Mouse (Mus musculus): ENCODE data around the gene Tbl1x. TPM values are rescaled to one million over a fixed set of nuclear protein-coding genes. Genes with fewer than 3 reads are reported as not detected.

The Tbl1x gene
- total RNA-seq, 4 experiments from 2014 or later: 31.9 to 36.1 (median 34.3) TPM

DNA sequence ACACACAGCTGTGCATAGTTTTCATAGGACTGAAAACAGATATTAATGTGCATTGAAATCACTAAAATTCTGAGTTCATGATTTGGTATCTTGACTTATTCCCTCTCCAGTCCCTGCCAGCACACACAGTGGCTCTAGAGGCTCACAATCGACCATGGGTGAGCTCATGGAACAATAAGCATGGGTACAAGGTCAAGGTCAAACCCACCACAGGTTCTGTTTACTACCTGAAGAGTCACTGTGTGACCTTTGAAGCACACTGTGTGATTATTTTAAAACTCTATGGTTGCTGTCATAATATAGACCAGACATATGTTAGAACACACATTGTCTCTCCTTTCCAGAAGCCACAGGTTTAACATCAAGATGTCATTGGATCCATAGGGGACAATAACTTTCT lies 96.7 kb downstream of the Tbl1x start:
- no peak for DNase-seq (ENCODE audit: low spot score in 2 of 2)

DNA sequence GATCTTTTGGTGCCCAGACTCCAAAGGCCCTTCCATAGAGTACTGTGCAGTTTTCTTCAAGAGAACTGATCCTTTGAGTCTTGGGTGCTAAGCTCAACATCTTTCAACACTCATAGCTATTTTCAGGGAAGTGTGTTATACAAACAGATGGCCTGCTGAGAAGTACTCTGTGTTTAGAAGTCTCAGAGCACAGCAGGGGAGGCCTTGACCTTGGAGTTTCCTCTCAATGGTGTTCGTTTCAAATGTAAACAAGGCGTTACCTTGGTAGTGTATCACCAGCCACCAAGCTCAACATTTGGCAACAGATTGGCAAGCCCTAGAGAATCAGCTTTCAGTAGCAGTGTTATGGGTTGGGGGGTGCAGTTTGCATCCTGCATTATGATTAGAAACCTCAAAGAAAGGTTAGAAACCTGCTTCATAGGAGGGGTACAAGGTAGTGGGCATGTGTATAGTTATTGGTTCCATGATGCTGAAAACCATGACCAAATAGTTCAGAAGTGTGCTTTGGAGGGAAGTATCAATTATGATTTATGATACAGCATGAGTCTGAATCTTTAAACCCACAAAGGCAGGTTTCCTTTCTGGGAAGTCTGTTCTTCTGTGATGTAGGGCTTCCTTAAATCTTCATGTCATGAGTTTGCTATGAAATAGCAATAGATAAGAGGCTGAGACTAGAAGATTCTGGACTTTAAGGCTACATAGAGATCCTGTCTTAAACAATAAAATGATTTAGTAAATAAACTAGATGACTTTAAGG lies 98.3 kb downstream of the Tbl1x start:
- no peak for DNase-seq (ENCODE audit: low spot score in 2 of 2)

DNA sequence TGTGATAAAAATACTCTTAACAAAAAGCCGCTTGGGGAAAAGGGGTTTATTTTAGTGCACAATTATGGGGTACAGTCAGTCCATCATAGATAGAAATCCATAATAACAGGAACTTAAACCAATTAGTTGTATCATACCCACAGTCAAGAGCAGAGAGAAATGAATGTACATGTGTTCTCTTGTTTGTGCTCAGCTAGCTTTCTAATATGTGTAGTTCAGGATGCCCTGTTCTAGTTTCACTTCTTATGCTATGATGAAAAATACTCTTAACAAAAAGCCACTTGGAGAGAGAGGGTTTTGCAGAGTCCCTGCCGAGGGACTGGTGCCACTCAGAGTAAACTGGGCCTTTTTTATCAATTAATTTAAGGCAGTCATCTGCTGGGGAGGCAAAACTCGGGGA lies 101.1 kb downstream of the Tbl1x start:
- DNase-seq (ENCODE audit: low spot score in 2 of 2): no peak

DNA sequence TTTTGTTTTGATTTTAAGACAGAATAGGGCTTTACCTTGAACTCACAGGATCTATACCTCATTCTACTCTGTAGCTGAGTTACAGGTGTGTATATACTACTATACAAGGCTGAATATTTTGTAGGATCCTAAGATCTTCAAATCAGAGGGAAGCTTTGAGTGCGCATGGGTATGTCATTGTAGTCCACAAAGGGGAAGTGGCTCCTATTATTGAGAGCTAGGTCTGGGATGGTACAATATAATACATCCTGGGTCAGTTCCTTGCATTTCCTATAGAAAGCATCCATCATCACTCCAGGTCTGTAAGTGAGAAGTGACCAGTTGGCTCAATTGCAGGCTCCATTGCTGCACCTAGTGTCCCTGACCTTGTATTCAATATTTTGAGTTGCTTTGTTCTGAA lies 102.2 kb downstream of the Tbl1x start:
- DNase-seq (ENCODE audit: low spot score in 2 of 2): no peak

DNA sequence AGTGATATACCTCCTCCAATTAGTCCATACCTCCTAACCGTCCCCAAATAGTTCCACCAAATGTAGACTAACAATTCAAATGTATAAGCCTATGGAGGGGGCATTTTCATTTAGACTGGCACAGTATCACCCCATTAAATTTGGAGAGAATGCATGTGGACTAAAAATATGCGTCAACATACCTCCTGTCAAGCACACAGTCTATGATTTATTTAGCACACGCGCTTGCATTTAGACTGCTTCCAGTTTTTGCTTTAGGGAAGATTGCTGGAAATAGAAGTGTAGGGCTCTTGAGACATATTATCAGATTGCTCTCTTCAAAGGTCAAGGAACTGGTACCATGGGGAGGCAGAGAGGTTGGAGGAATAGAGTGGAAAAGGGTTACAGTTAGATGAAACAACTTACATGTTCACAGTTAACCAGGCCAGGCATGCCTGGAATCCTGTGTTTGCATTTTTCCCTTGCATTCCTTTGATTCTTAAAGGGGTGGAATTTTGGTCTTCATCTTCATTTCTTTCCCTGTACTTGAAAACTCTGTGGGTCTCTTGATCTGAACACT lies 105.0 kb downstream of the Tbl1x start:
- DNase-seq (ENCODE audit: low spot score in 2 of 2): no peak

GRCm38 (mm10) chrX:77617368-77618144 lies 106.7 kb downstream of the Tbl1x start:
- DNase-seq (ENCODE audit: low spot score in 2 of 2): no peak

GRCm38 (mm10) chrX:77630439-77630838 lies 119.6 kb downstream of the Tbl1x start:
- DNase-seq (ENCODE audit: low spot score in 2 of 2): no peak

GRCm38 (mm10) chrX:77636499-77636898 lies 125.7 kb downstream of the Tbl1x start:
- DNase-seq (ENCODE audit: low spot score in 2 of 2): no peak

DNA sequence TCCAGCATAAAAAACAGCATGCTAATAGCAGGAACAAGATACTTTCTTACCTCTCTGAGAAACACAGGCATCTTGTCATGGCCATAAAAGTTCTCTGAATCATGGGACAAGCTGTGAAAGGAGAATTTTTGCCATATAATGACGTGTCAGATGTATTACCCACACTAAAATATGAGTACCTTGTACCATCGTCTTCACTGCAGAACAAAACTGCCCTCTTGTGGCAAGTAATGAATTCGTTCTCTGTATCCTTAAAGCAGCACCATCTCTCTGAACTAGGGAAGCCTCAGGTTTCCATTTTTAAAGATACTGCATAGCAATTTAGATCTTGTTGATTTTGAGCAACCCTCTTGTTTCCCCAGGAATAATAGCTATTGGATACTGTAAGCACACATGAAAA lies 127.3 kb downstream of the Tbl1x start:
- peak; percentile 14 to 18 for DNase-seq (ENCODE audit: low spot score in 2 of 2)

GRCm38 (mm10) chrX:77640301-77640700 lies 129.5 kb downstream of the Tbl1x start:
- DNase-seq (ENCODE audit: low spot score in 2 of 2): no peak

DNA sequence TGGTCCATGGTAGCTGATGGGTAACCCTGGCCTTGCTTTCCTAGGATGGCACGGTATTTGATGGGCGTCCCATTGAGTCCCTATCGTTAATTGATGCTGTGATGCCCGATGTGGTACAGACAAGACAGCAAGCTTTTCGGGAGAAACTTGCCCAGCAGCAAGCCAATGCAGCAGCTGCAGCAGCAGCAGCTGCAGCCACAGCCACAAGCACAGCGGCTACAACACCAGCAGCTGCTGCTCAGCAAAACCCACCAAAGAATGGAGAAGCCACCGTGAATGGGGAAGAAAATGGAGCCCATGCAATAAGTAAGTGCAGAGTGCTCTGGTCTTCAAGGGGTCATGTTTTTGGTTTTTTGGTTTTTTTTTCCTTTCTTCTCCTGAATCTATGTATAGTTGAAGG lies 135.4 kb downstream of the Tbl1x start:
- no peak for DNase-seq (ENCODE audit: low spot score in 2 of 2)

DNA sequence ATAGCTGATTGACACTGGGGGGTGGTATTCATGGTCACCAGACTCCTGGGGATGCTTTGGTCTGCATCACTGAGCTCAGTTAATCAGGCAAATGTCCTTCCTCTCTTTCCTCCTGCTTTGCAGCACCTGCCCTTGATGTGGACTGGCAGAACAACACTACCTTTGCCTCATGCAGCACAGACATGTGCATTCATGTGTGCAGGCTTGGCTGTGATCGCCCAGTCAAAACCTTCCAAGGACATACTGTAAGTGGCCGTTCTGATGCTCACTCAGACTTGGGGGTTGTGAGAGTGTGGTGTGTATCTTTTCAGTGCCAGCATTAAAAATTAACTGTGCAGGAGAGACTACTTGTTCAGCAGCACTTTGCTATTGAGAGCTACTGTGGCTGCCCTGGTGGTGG lies 139.4 kb downstream of the Tbl1x start:
- no peak for DNase-seq (ENCODE audit: low spot score in 2 of 2)

GRCm38 (mm10) chrX:77662030-77662429 lies 151.2 kb downstream of the Tbl1x start:
- no peak for DNase-seq (ENCODE audit: low spot score in 2 of 2)

GRCm38 (mm10) chrX:77663276-77663675 lies 152.5 kb downstream of the Tbl1x start:
- DNase-seq (ENCODE audit: low spot score in 2 of 2): no peak

- DNase-seq (ENCODE audit: low spot score in 2 of 2): no peak
Observed at GRCm38 (mm10) chrX:77665030-77665429, 154.2 kb downstream of the Tbl1x start.

- DNase-seq (ENCODE audit: low spot score in 2 of 2): no peak
Observed at GRCm38 (mm10) chrX:77666911-77667310, 156.1 kb downstream of the Tbl1x start.

- no peak for DNase-seq (ENCODE audit: low spot score in 2 of 2)
Observed at GRCm38 (mm10) chrX:77667441-77667840, 156.6 kb downstream of the Tbl1x start.

GRCm38 (mm10) chrX:77669779-77670550 lies 159.2 kb downstream of the Tbl1x start:
- DNase-seq (ENCODE audit: low spot score in 2 of 2): no peak

Measured in layer of hippocampus, adult 8-10 months (tissue).